Comparison of ENCODE assay signal across 8 mouse cellular contexts in the genomic region with DNA sequence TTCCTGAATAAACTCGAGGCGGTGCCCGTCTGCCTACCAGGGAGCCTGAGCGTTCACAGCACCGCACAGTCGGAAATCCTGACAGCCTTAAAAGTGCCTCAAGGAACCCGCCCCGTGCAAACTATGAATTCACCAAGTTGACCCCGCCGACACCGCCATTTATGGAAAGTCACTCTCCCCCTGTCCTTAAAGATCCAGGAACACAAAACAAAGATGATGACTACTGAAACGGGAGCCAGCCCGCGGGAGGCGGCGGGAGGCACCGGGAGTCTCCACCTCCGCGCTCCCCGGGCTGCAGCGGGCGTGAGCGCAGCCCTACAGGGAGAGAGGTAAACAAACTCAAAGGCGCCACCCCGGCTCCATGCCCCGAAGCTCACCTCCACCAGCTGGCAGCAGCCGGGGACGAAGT. TPM values are rescaled to one million over a fixed set of nuclear protein-coding genes. Genes with fewer than 3 reads are reported as not detected.
DNase-seq lines count a peak whose midpoint lies in the region; ATAC-seq and TF ChIP-seq lines count a peak whose summit lies in the region.

No protein-coding gene starts in this region.

- H3K4me2 ChIP-seq in kidney, postnatal 0 days (ENCODE audit: low read length) = peak overlapping the region; percentile 92
- H3K4me2 ChIP-seq in forebrain, embryonic 13.5 days = peak overlapping the region; percentile 86
- peak overlapping the region; percentile 92 for H3K4me2 ChIP-seq in liver, embryonic 13.5 days
- peak overlapping the region; percentile 82 for H3K4me2 ChIP-seq in stomach, embryonic 16.5 days (ENCODE audit: low read depth, low read length)

- peaks cover 9% of the 10 kb centered on the region; the same call in 1 of the 2 replicates for H3K4me1 ChIP-seq in kidney, postnatal 0 days (replicated peaks; ENCODE audit: insufficient read depth, low read length)
- H3K4me1 ChIP-seq in forebrain, embryonic 13.5 days = peaks cover 39% of the 10 kb centered on the region
- peaks cover 33% of the 10 kb centered on the region for H3K4me1 ChIP-seq in liver, embryonic 13.5 days (replicated peaks)
- peaks cover 15% of the 10 kb centered on the region for H3K4me1 ChIP-seq in stomach, embryonic 16.5 days (ENCODE audit: control insufficient read depth, insufficient read depth, low read length)

- ATAC-seq in kidney, postnatal 0 days (replicated peaks; ENCODE audit: low FRiP score, low read depth) = peak; percentile 64
- peak; percentile 79 for ATAC-seq in forebrain, embryonic 13.5 days
- ATAC-seq in liver, embryonic 13.5 days (ENCODE audit: low read depth) = peak; percentile 88
- peak; percentile 76 for ATAC-seq in stomach, embryonic 16.5 days (ENCODE audit: insufficient read depth, low FRiP score)
- ATAC-seq in megakaryocyte progenitor cell, adult 5-6 weeks (replicated peaks; ENCODE audit: poor library complexity) = no peak

- peak overlapping the region; percentile 94 for H3K4me3 ChIP-seq in kidney, postnatal 0 days (replicated peaks; ENCODE audit: low read depth, low read length)
- H3K4me3 ChIP-seq in forebrain, embryonic 13.5 days = peak overlapping the region; percentile 88
- H3K4me3 ChIP-seq in liver, embryonic 13.5 days (replicated peaks) = peak overlapping the region; percentile 74
- peak overlapping the region; percentile 85 for H3K4me3 ChIP-seq in stomach, embryonic 16.5 days (replicated peaks; ENCODE audit: low read length)

- no peak for DNase-seq in kidney, postnatal 0 days (ENCODE audit: low spot score)
- DNase-seq in kidney, postnatal 4 days = no peak
- peak; percentile 65 for DNase-seq in R1 (ENCODE audit: low read depth, low spot score)
- DNase-seq in liver, embryonic 13.5 days = no peak
- no peak for DNase-seq in spleen, adult 18-20 months

- WGBS in kidney, postnatal 0 days = 0% methylated on average over 28 of the region's 28 CpGs
- WGBS in forebrain, embryonic 13.5 days = under 1% methylated on average over 28 of the region's 28 CpGs
- under 1% methylated on average over 28 of the region's 28 CpGs for WGBS in liver, embryonic 13.5 days (ENCODE audit: insufficient replicate concordance)
- WGBS in stomach, embryonic 16.5 days = 0% methylated on average over 28 of the region's 28 CpGs

- H3K36me3 ChIP-seq in kidney, postnatal 0 days (ENCODE audit: insufficient read depth, low read length) = 0 out of 2 replicates have a peak, but pooled peaks cover 1% of the 10 kb centered on the region
- peaks cover 5% of the 10 kb centered on the region for H3K36me3 ChIP-seq in forebrain, embryonic 13.5 days (ENCODE audit: poor library complexity, severe bottlenecking)
- H3K36me3 ChIP-seq in liver, embryonic 13.5 days = peaks cover 6% of the 10 kb centered on the region
- no peaks in the 10 kb centered on the region; the same call in 1 of the 2 replicates for H3K36me3 ChIP-seq in stomach, embryonic 16.5 days (ENCODE audit: control insufficient read depth, insufficient read depth, low read length)

- no peaks in the 10 kb centered on the region for H3K27me3 ChIP-seq in kidney, postnatal 0 days (ENCODE audit: insufficient read depth, low read length)
- H3K27me3 ChIP-seq in forebrain, embryonic 13.5 days = no peaks in the 10 kb centered on the region
- H3K27me3 ChIP-seq in liver, embryonic 13.5 days = no peaks in the 10 kb centered on the region
- no peaks in the 10 kb centered on the region for H3K27me3 ChIP-seq in stomach, embryonic 16.5 days (ENCODE audit: control insufficient read depth, insufficient read depth, low read length)

- no peaks in the 10 kb centered on the region for H3K9me3 ChIP-seq in kidney, postnatal 0 days (replicated peaks; ENCODE audit: low read length)
- no peaks in the 10 kb centered on the region for H3K9me3 ChIP-seq in forebrain, embryonic 13.5 days (replicated peaks)
- no peaks in the 10 kb centered on the region for H3K9me3 ChIP-seq in liver, embryonic 13.5 days (replicated peaks)
- H3K9me3 ChIP-seq in stomach, embryonic 16.5 days (replicated peaks; ENCODE audit: control insufficient read depth, low read length) = no peaks in the 10 kb centered on the region

- peak overlapping the region; percentile 93 for H3K27ac ChIP-seq in kidney, postnatal 0 days
- H3K27ac ChIP-seq in forebrain, embryonic 13.5 days = peak overlapping the region; percentile 76
- peak overlapping the region; percentile 81 for H3K27ac ChIP-seq in liver, embryonic 13.5 days
- H3K27ac ChIP-seq in stomach, embryonic 16.5 days (ENCODE audit: low read length) = peak overlapping the region; percentile 91

- TF ChIP-seq CTCF in kidney, postnatal 0 days (IDR thresholded peaks at IDR 0.05; ENCODE audit: low read depth) = no peak

- H3K9ac ChIP-seq in kidney, postnatal 0 days (ENCODE audit: low read depth, low read length) = peak overlapping the region; percentile 91
- H3K9ac ChIP-seq in forebrain, embryonic 13.5 days = peak overlapping the region; percentile 80
- H3K9ac ChIP-seq in liver, embryonic 13.5 days = peak overlapping the region; percentile 79
- H3K9ac ChIP-seq in stomach, embryonic 16.5 days (ENCODE audit: low read length) = peak overlapping the region; percentile 82

RNA-seq across cellular contexts. Expression of a gene that starts 2.9 kb away (rescaled TPM):
- 118 and 121 TPM in 2 replicates for polyA plus RNA-seq in kidney, postnatal 0 days (2015; fragmentation: Nextera tagmentation; extraction: Ambion mirVana)
- 77.2 and 80.1 TPM in 2 replicates for polyA plus RNA-seq in forebrain, embryonic 13.5 days (2015; fragmentation: Nextera tagmentation; extraction: Ambion mirVana)
- 61.3 and 72.7 TPM in 2 replicates for polyA plus RNA-seq in liver, embryonic 13.5 days (2015; fragmentation: Nextera tagmentation; extraction: Ambion mirVana)
- 94.3 and 96.9 TPM in 2 replicates for polyA plus RNA-seq in stomach, embryonic 16.5 days (2015; fragmentation: Nextera tagmentation; extraction: Ambion mirVana)
- total RNA-seq in megakaryocyte progenitor cell, adult 5-6 weeks (2015) = 98.1 and 103 TPM in 2 replicates
- total RNA-seq in megakaryocyte progenitor cell, adult 5-6 weeks (2017) = 130 and 141 TPM in 2 replicates

RNA-seq across cellular contexts. Expression of a gene that starts 41.1 kb away (rescaled TPM):
- 16.4 and 19.3 TPM in 2 replicates for polyA plus RNA-seq in kidney, postnatal 0 days (2015; fragmentation: Nextera tagmentation; extraction: Ambion mirVana)
- polyA plus RNA-seq in forebrain, embryonic 13.5 days (2015; fragmentation: Nextera tagmentation; extraction: Ambion mirVana) = 43.0 and 43.1 TPM in 2 replicates
- polyA plus RNA-seq in liver, embryonic 13.5 days (2015; fragmentation: Nextera tagmentation; extraction: Ambion mirVana) = 65.0 and 82.1 TPM in 2 replicates
- polyA plus RNA-seq in stomach, embryonic 16.5 days (2015; fragmentation: Nextera tagmentation; extraction: Ambion mirVana) = 38.4 and 41.1 TPM in 2 replicates
- 76.6 and 78.8 TPM in 2 replicates for total RNA-seq in megakaryocyte progenitor cell, adult 5-6 weeks (2015)
- 83.6 and 88.2 TPM in 2 replicates for total RNA-seq in megakaryocyte progenitor cell, adult 5-6 weeks (2017)

RNA-seq across cellular contexts. Expression of a gene that starts 41.4 kb away (rescaled TPM):
- polyA plus RNA-seq in kidney, postnatal 0 days (2015; fragmentation: Nextera tagmentation; extraction: Ambion mirVana) = 136 and 147 TPM in 2 replicates
- 136 and 145 TPM in 2 replicates for polyA plus RNA-seq in forebrain, embryonic 13.5 days (2015; fragmentation: Nextera tagmentation; extraction: Ambion mirVana)
- 113 and 135 TPM in 2 replicates for polyA plus RNA-seq in liver, embryonic 13.5 days (2015; fragmentation: Nextera tagmentation; extraction: Ambion mirVana)
- 121 and 129 TPM in 2 replicates for polyA plus RNA-seq in stomach, embryonic 16.5 days (2015; fragmentation: Nextera tagmentation; extraction: Ambion mirVana)
- total RNA-seq in megakaryocyte progenitor cell, adult 5-6 weeks (2015) = 122 and 135 TPM in 2 replicates
- 201 and 209 TPM in 2 replicates for total RNA-seq in megakaryocyte progenitor cell, adult 5-6 weeks (2017)
